Mouse (Mus musculus): ENCODE data around the gene Nrg3.

- TF ChIP-seq CTCF (IDR thresholded peaks at IDR 0.05; ENCODE audit: low read depth, low read length): no peak
- no peak for TF ChIP-seq POLR2A (IDR thresholded peaks at IDR 0.05; ENCODE audit: borderline replicate concordance, low read depth, low read length)
These were observed 1038.9 kb downstream of the Nrg3 start for GRCm38 (mm10) chr14:38433793-38434589.

Data from bone marrow macrophage, adult 2 months (primary cell).